Mouse (Mus musculus): Measurements from ENCODE around the gene Nmt1.

DNA sequence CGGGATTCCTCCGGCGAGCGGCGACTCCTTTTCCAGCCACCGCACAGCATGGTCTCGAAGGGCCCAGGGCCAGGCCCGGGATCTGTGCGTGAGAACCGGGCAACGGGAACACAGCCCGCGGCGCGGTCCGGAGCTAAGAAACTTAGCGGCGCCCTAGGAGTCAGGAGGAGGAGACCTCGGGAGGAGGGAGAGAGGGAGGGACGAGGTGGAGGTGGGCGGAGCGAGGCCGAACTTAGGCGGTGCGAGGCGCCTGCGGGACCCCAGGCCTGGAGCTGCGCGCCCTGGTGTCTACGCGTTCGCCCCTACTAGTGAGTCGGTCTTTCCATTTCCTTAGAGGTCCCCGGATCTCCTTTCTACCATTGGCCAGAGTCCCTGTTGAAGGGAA is 73.5 kb downstream of the Nmt1 start, which contains the start of the genes Plcd3 and Acbd4:
- TF ChIP-seq CTCF (conservative IDR thresholded peaks at IDR 0.05 in 1 of 2, IDR thresholded peaks at IDR 0.05 in 1 of 2; ENCODE audit: low read depth in 2 of 2, low read length in 2 of 2) (peak in 1 of 2 experiments; percentile 2; a peak in 1 of 4 replicates), EP300 (IDR thresholded peaks at IDR 0.05; ENCODE audit: low read length) (no peak), MEF2A (IDR thresholded peaks at IDR 0.05; ENCODE audit: borderline replicate concordance, low read depth, low read length) (no peak), ZKSCAN1 (IDR thresholded peaks at IDR 0.05; ENCODE audit: borderline replicate concordance, low read depth, low read length) (no peak), POLR2A (IDR thresholded peaks at IDR 0.05; ENCODE audit: low read depth, low read length) (peak; percentile 82), JUN (IDR thresholded peaks at IDR 0.05; ENCODE audit: insufficient read depth, low read depth, low read length) (no peak), HCFC1 (IDR thresholded peaks at IDR 0.05; ENCODE audit: low read depth, low read length) (no peak), ZMIZ1 (IDR thresholded peaks at IDR 0.05; ENCODE audit: low read depth, low read length) (no peak), MXI1 (IDR thresholded peaks at IDR 0.05; ENCODE audit: low read depth, low read length) (peak; percentile 34; the same call in 1 of the 2 replicates), E2F4 (IDR thresholded peaks at IDR 0.05; ENCODE audit: insufficient replicate concordance, low read depth, low read length) (no peak), JUND (conservative IDR thresholded peaks at IDR 0.05; ENCODE audit: low read depth, low read length) (no peak), RAD21 (IDR thresholded peaks at IDR 0.05; ENCODE audit: low read depth, low read length) (no peak)
